Mouse (Mus musculus): ENCODE measurements around the gene Ckap2. TPM values are rescaled to one million over a fixed set of nuclear protein-coding genes. Genes with fewer than 3 reads are reported as not detected.

Ckap2 gene
- polyA plus RNA-seq, 1 experiment, result 168 TPM

- TF ChIP-seq CTCF (IDR thresholded peaks at IDR 0.05; ENCODE audit: low read depth, low read length) (no peak), POLR2A (IDR thresholded peaks at IDR 0.05; ENCODE audit: insufficient read depth, low read length) (no peak), EP300 (IDR thresholded peaks at IDR 0.05; ENCODE audit: insufficient read depth, low read depth, low read length) (no peak)
- no peak overlapping the region for H3K9ac ChIP-seq (ENCODE audit: low read depth, poor library complexity, severe bottlenecking)
These were observed 23.4 kb downstream of the Ckap2 start for GRCm38 (mm10) chr8:22162206-22162605.

GRCm38 (mm10) chr8:22150345-22150663, 35.3 kb downstream of the Ckap2 start:
- H3K4me3 ChIP-seq (ENCODE audit: low read depth, low read length), result no peak overlapping the region
- TF ChIP-seq CTCF (IDR thresholded peaks at IDR 0.05; ENCODE audit: low read depth, low read length) (no peak), POLR2A (IDR thresholded peaks at IDR 0.05; ENCODE audit: insufficient read depth, low read length) (no peak), EP300 (IDR thresholded peaks at IDR 0.05; ENCODE audit: insufficient read depth, low read depth, low read length) (no peak)
- H3K9me3 ChIP-seq (replicated peaks; ENCODE audit: control insufficient read depth, insufficient read depth, low read length, poor library complexity, severe bottlenecking), result no peaks in the 10 kb centered on the region
- no peaks in the 10 kb centered on the region; the same call in 1 of the 2 replicates for H3K36me3 ChIP-seq (ENCODE audit: control insufficient read depth, insufficient read depth, low read length, poor library complexity, severe bottlenecking)
- H3K27ac ChIP-seq (ENCODE audit: insufficient read depth, low read length), result no peak overlapping the region
- no peaks in the 10 kb centered on the region for H3K27me3 ChIP-seq (ENCODE audit: control insufficient read depth, insufficient read depth, low read length, poor library complexity, severe bottlenecking)
- no peak overlapping the region for H3K9ac ChIP-seq (ENCODE audit: low read depth, poor library complexity, severe bottlenecking)
- H3K4me1 ChIP-seq (ENCODE audit: control insufficient read depth, insufficient read depth, low read length), result no peaks in the 10 kb centered on the region

More at GRCm38 (mm10) chr8:22162206-22162605, 23.4 kb downstream of the Ckap2 start:
- H3K9me3 ChIP-seq (replicated peaks; ENCODE audit: control insufficient read depth, insufficient read depth, low read length, poor library complexity, severe bottlenecking), result no peaks in the 10 kb centered on the region
- H3K27me3 ChIP-seq (ENCODE audit: control insufficient read depth, insufficient read depth, low read length, poor library complexity, severe bottlenecking), result no peaks in the 10 kb centered on the region
- H3K4me3 ChIP-seq (ENCODE audit: low read depth, low read length), result no peak overlapping the region
- no peak overlapping the region for H3K27ac ChIP-seq (ENCODE audit: insufficient read depth, low read length)
- no peaks in the 10 kb centered on the region for H3K4me1 ChIP-seq (ENCODE audit: control insufficient read depth, insufficient read depth, low read length)
- H3K36me3 ChIP-seq (ENCODE audit: control insufficient read depth, insufficient read depth, low read length, poor library complexity, severe bottlenecking), result peaks cover 5% of the 10 kb centered on the region; the same call in 1 of the 2 replicates

GRCm38 (mm10) chr8:22149643-22150344, 35.8 kb downstream of the Ckap2 start:
- H3K9ac ChIP-seq (ENCODE audit: low read depth, poor library complexity, severe bottlenecking), result no peak overlapping the region
- no peaks in the 10 kb centered on the region for H3K9me3 ChIP-seq (replicated peaks; ENCODE audit: control insufficient read depth, insufficient read depth, low read length, poor library complexity, severe bottlenecking)
- H3K4me1 ChIP-seq (ENCODE audit: control insufficient read depth, insufficient read depth, low read length), result no peaks in the 10 kb centered on the region
- H3K27ac ChIP-seq (ENCODE audit: insufficient read depth, low read length), result no peak overlapping the region
- no peaks in the 10 kb centered on the region; the same call in 1 of the 2 replicates for H3K36me3 ChIP-seq (ENCODE audit: control insufficient read depth, insufficient read depth, low read length, poor library complexity, severe bottlenecking)
- no peak overlapping the region for H3K4me3 ChIP-seq (ENCODE audit: low read depth, low read length)
- no peaks in the 10 kb centered on the region for H3K27me3 ChIP-seq (ENCODE audit: control insufficient read depth, insufficient read depth, low read length, poor library complexity, severe bottlenecking)
- TF ChIP-seq CTCF (IDR thresholded peaks at IDR 0.05; ENCODE audit: low read depth, low read length) (no peak), POLR2A (IDR thresholded peaks at IDR 0.05; ENCODE audit: insufficient read depth, low read length) (no peak), EP300 (IDR thresholded peaks at IDR 0.05; ENCODE audit: insufficient read depth, low read depth, low read length) (no peak)

GRCm38 (mm10) chr8:22148367-22148740, 37.3 kb downstream of the Ckap2 start:
- H3K36me3 ChIP-seq (ENCODE audit: control insufficient read depth, insufficient read depth, low read length, poor library complexity, severe bottlenecking), result peaks cover 3% of the 10 kb centered on the region; the same call in 1 of the 2 replicates
- H3K4me1 ChIP-seq (ENCODE audit: control insufficient read depth, insufficient read depth, low read length), result no peaks in the 10 kb centered on the region
- no peak overlapping the region for H3K9ac ChIP-seq (ENCODE audit: low read depth, poor library complexity, severe bottlenecking)
- H3K4me3 ChIP-seq (ENCODE audit: low read depth, low read length), result no peak overlapping the region
- no peaks in the 10 kb centered on the region for H3K27me3 ChIP-seq (ENCODE audit: control insufficient read depth, insufficient read depth, low read length, poor library complexity, severe bottlenecking)
- TF ChIP-seq CTCF (IDR thresholded peaks at IDR 0.05; ENCODE audit: low read depth, low read length) (no peak), EP300 (IDR thresholded peaks at IDR 0.05; ENCODE audit: insufficient read depth, low read depth, low read length) (no peak), POLR2A (IDR thresholded peaks at IDR 0.05; ENCODE audit: insufficient read depth, low read length) (no peak)
- no peaks in the 10 kb centered on the region for H3K9me3 ChIP-seq (replicated peaks; ENCODE audit: control insufficient read depth, insufficient read depth, low read length, poor library complexity, severe bottlenecking)
- H3K27ac ChIP-seq (ENCODE audit: insufficient read depth, low read length), result no peak overlapping the region

GRCm38 (mm10) chr8:22147706-22148366, 37.8 kb downstream of the Ckap2 start:
- Histone ChIP-seq H3K9ac (ENCODE audit: low read depth, poor library complexity, severe bottlenecking) (no peak overlapping the region), H3K4me1 (ENCODE audit: control insufficient read depth, insufficient read depth, low read length) (no peaks in the 10 kb centered on the region), H3K27ac (ENCODE audit: insufficient read depth, low read length) (no peak overlapping the region), H3K27me3 (ENCODE audit: control insufficient read depth, insufficient read depth, low read length, poor library complexity, severe bottlenecking) (no peaks in the 10 kb centered on the region), H3K9me3 (replicated peaks; ENCODE audit: control insufficient read depth, insufficient read depth, low read length, poor library complexity, severe bottlenecking) (no peaks in the 10 kb centered on the region), H3K36me3 (ENCODE audit: control insufficient read depth, insufficient read depth, low read length, poor library complexity, severe bottlenecking) (peaks cover 3% of the 10 kb centered on the region; the same call in 1 of the 2 replicates), H3K4me3 (ENCODE audit: low read depth, low read length) (no peak overlapping the region)
- TF ChIP-seq CTCF (IDR thresholded peaks at IDR 0.05; ENCODE audit: low read depth, low read length) (no peak), EP300 (IDR thresholded peaks at IDR 0.05; ENCODE audit: insufficient read depth, low read depth, low read length) (no peak), POLR2A (IDR thresholded peaks at IDR 0.05; ENCODE audit: insufficient read depth, low read length) (no peak)

- TF ChIP-seq CTCF (IDR thresholded peaks at IDR 0.05; ENCODE audit: low read depth, low read length) (no peak), EP300 (IDR thresholded peaks at IDR 0.05; ENCODE audit: insufficient read depth, low read depth, low read length) (no peak), POLR2A (IDR thresholded peaks at IDR 0.05; ENCODE audit: insufficient read depth, low read length) (no peak)
- Histone ChIP-seq H3K4me1 (ENCODE audit: control insufficient read depth, insufficient read depth, low read length) (no peaks in the 10 kb centered on the region), H3K4me3 (ENCODE audit: low read depth, low read length) (no peak overlapping the region), H3K9ac (ENCODE audit: low read depth, poor library complexity, severe bottlenecking) (no peak overlapping the region), H3K27me3 (ENCODE audit: control insufficient read depth, insufficient read depth, low read length, poor library complexity, severe bottlenecking) (no peaks in the 10 kb centered on the region), H3K27ac (ENCODE audit: insufficient read depth, low read length) (no peak overlapping the region), H3K36me3 (ENCODE audit: control insufficient read depth, insufficient read depth, low read length, poor library complexity, severe bottlenecking) (peaks cover 7% of the 10 kb centered on the region), H3K9me3 (replicated peaks; ENCODE audit: control insufficient read depth, insufficient read depth, low read length, poor library complexity, severe bottlenecking) (peaks cover 7% of the 10 kb centered on the region)
These were observed 39.8 kb downstream of the Ckap2 start for GRCm38 (mm10) chr8:22145831-22146230.

All from ES-Bruce4 (cell line).